Mouse (Mus musculus): Measurements from ENCODE around the gene Gm21897. TPM values are rescaled to one million over a fixed set of nuclear protein-coding genes. Genes with fewer than 3 reads are reported as not detected.
"Not testable (repeated sequence)": the region's sequence is repeated elsewhere in the genome, so short reads cannot be mapped to it uniquely, and the experiment has no call there.

Gene Gm21897
- not detected in 2 replicates for polyA plus RNA-seq (2014; fragmentation: Nextera tagmentation; extraction: Ambion mirVana)

DNA sequence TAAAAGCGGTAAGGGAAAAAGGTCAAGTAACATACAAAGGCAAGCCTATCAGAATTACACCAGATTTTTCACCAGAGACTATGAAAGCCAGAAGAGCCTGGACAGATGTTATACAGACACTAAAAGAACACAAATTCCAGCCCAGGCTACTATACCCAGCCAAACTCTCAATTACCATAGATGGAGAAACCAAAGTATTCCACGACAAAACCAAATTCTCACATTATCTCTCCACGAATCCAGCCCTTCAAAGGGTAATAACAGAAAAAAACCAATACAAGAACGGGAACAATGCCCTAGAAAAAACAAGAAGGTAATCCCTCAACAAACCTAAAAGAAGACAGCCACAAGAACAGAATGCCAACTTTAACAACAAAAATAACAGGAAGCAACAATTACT is at the start of gene Gm21897:
Gm21897 (plus strand) TSS at position 301 of the 400 bp plus-strand sequence.
- not testable (repeated sequence) for H3K4me2 ChIP-seq; H3K9ac ChIP-seq (ENCODE audit: low read depth, low read length); H3K36me3 ChIP-seq (ENCODE audit: control insufficient read depth, insufficient read depth, low read length); H3K27me3 ChIP-seq (replicated peaks; ENCODE audit: control insufficient read depth, insufficient read depth, low read length); H3K4me3 ChIP-seq (ENCODE audit: low read depth, low read length); H3K9me3 ChIP-seq (ENCODE audit: control insufficient read depth, low read length); DNase-seq (ENCODE audit: low spot score); H3K4me1 ChIP-seq (replicated peaks; ENCODE audit: control insufficient read depth, insufficient read depth, low read length); ATAC-seq (replicated peaks; ENCODE audit: low FRiP score); H3K27ac ChIP-seq (ENCODE audit: low read depth, low read length)
- no CpG with 5 or more reads among the region's 4 CpGs for WGBS

DNA sequence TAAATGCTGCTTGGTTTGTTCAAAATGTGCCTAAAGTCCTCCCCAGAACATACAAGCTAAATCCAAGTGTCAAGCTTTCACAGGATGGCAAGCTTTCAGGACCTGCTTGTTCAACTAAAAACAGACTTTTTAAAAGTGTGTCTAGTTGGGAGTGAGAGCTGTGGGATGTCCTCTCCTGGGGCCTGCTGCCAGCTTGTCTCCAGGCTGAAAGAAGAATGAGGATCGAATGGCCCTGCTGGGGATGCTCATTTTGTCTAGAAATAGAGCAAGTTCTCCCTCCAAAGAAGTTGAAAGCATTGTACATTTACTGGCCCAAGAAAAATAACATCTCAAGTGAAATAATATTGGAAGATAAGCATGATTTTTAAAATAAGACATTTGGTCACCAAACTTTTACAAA is 45.0 kb upstream of the Gm21897 start:
- 67% methylated on average over 1 of the region's 1 CpGs for WGBS
- Histone ChIP-seq H3K4me1 (replicated peaks; ENCODE audit: control insufficient read depth, insufficient read depth, low read length) (no peaks in the 10 kb centered on the region), H3K27me3 (replicated peaks; ENCODE audit: control insufficient read depth, insufficient read depth, low read length) (no peaks in the 10 kb centered on the region), H3K4me2 (no peak overlapping the region), H3K27ac (ENCODE audit: low read depth, low read length) (no peak overlapping the region), H3K9me3 (ENCODE audit: control insufficient read depth, low read length) (no peaks in the 10 kb centered on the region), H3K4me3 (ENCODE audit: low read depth, low read length) (no peak overlapping the region), H3K9ac (ENCODE audit: low read depth, low read length) (no peak overlapping the region), H3K36me3 (ENCODE audit: control insufficient read depth, insufficient read depth, low read length) (no peaks in the 10 kb centered on the region)
- DNase-seq (ENCODE audit: low spot score) (no peak), ATAC-seq (replicated peaks; ENCODE audit: low FRiP score) (no peak)

DNA sequence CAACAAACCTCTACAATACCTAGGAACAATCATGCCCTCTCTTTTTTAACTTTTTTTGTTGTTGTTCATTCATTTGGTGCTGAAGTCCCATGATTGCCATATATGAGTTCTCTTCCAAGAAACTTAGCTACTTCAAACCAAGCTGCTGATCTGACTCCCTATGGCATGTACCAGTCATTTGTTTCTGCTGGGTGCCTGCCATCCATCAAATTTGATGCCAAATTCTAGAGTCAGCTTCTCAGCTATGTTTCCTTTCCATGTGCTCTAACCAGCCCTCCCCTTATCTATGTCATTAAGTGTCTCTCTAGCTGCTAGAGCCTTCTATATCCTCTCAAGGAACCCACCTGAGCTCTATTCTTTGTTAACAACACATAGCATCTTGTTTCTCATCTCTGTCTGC is 39.8 kb upstream of the Gm21897 start:
- Histone ChIP-seq H3K9ac (ENCODE audit: low read depth, low read length) (no peak overlapping the region), H3K27me3 (replicated peaks; ENCODE audit: control insufficient read depth, insufficient read depth, low read length) (no peaks in the 10 kb centered on the region), H3K9me3 (ENCODE audit: control insufficient read depth, low read length) (no peaks in the 10 kb centered on the region), H3K4me3 (ENCODE audit: low read depth, low read length) (no peak overlapping the region), H3K27ac (ENCODE audit: low read depth, low read length) (no peak overlapping the region), H3K4me2 (no peak overlapping the region), H3K36me3 (ENCODE audit: control insufficient read depth, insufficient read depth, low read length) (no peaks in the 10 kb centered on the region), H3K4me1 (replicated peaks; ENCODE audit: control insufficient read depth, insufficient read depth, low read length) (no peaks in the 10 kb centered on the region)
- no peak for DNase-seq (ENCODE audit: low spot score)
- no peak for ATAC-seq (replicated peaks; ENCODE audit: low FRiP score)

GRCm38 (mm10) chr16:15293041-15293440 is 24.2 kb upstream of the Gm21897 start:
- Histone ChIP-seq H3K4me1 (replicated peaks; ENCODE audit: control insufficient read depth, insufficient read depth, low read length) (no peaks in the 10 kb centered on the region), H3K27me3 (replicated peaks; ENCODE audit: control insufficient read depth, insufficient read depth, low read length) (no peaks in the 10 kb centered on the region), H3K4me3 (ENCODE audit: low read depth, low read length) (no peak overlapping the region), H3K36me3 (ENCODE audit: control insufficient read depth, insufficient read depth, low read length) (no peaks in the 10 kb centered on the region), H3K9ac (ENCODE audit: low read depth, low read length) (no peak overlapping the region), H3K9me3 (ENCODE audit: control insufficient read depth, low read length) (no peaks in the 10 kb centered on the region), H3K27ac (ENCODE audit: low read depth, low read length) (no peak overlapping the region), H3K4me2 (no peak overlapping the region)
- 64% methylated on average over 3 of the region's 3 CpGs for WGBS
- no peak for DNase-seq (ENCODE audit: low spot score)
- ATAC-seq (replicated peaks; ENCODE audit: low FRiP score) = no peak

DNA sequence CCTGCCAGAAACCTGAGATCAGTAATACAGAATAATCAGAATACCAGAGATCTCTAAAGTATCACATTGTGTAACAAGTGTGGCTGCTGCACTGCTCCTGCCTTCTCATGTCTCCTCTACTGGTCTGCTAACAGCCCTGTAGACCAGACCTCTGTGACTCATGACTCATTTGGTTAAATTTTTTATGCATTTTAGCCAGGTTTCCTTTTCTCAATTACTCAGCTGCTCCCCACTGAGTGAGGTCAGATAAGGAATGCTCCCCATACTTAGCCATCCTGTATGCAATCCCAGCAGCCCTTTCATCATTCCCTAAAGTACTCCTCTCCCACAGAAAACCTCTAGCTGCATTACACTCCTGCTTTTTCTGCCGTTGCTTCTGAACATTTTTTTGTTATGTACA is 23.0 kb upstream of the Gm21897 start:
- DNase-seq (ENCODE audit: low spot score) (no peak), ATAC-seq (replicated peaks; ENCODE audit: low FRiP score) (no peak)
- Histone ChIP-seq H3K27me3 (replicated peaks; ENCODE audit: control insufficient read depth, insufficient read depth, low read length) (no peaks in the 10 kb centered on the region), H3K9ac (ENCODE audit: low read depth, low read length) (no peak overlapping the region), H3K9me3 (ENCODE audit: control insufficient read depth, low read length) (no peaks in the 10 kb centered on the region), H3K36me3 (ENCODE audit: control insufficient read depth, insufficient read depth, low read length) (no peaks in the 10 kb centered on the region), H3K4me3 (ENCODE audit: low read depth, low read length) (no peak overlapping the region), H3K27ac (ENCODE audit: low read depth, low read length) (no peak overlapping the region), H3K4me2 (no peak overlapping the region), H3K4me1 (replicated peaks; ENCODE audit: control insufficient read depth, insufficient read depth, low read length) (no peaks in the 10 kb centered on the region)
- 53% methylated on average over 1 of the region's 1 CpGs for WGBS

DNA sequence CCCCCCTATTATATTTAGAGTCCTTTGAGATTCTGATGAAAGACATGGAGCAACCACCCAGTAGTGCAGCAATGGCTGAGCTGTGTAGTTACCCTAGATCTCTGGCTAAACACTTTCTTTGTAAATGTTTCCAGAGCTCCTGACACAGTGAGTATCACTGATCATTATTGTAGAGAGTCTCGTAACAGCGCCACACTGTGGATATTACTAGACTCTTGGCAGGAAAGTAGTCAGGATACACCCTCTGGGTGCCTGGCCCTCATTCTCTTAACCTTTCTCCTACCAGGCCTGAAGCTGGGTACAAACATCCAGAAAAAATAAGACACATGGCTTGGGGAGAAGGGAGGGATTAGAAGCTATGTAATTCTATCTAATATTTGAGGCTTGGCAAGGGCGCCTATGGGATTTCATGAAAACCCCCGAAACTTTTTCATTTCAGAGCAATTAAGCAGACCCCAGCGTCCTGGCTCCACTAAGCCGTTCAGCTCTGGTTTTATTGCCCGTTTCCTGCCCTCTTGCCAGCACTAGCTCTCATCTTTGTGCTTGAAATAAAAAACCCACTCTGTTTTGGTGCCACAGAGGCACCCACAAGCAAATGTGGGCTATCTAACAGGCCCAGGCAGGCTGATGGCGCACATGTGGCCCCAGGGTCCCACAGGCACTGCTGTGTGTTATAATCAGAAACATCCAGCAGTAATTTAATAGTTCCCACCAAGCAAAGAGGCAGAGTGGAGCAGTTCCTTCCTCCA is 22.2 kb upstream of the Gm21897 start:
- Histone ChIP-seq H3K36me3 (ENCODE audit: control insufficient read depth, insufficient read depth, low read length) (no peaks in the 10 kb centered on the region), H3K27ac (ENCODE audit: low read depth, low read length) (no peak overlapping the region), H3K4me2 (no peak overlapping the region), H3K27me3 (replicated peaks; ENCODE audit: control insufficient read depth, insufficient read depth, low read length) (no peaks in the 10 kb centered on the region), H3K9me3 (ENCODE audit: control insufficient read depth, low read length) (no peaks in the 10 kb centered on the region), H3K9ac (ENCODE audit: low read depth, low read length) (no peak overlapping the region), H3K4me3 (ENCODE audit: low read depth, low read length) (no peak overlapping the region), H3K4me1 (replicated peaks; ENCODE audit: control insufficient read depth, insufficient read depth, low read length) (no peaks in the 10 kb centered on the region)
- DNase-seq (ENCODE audit: low spot score) (no peak), ATAC-seq (replicated peaks; ENCODE audit: low FRiP score) (no peak)
- 61% methylated on average over 8 of the region's 8 CpGs for WGBS

DNA sequence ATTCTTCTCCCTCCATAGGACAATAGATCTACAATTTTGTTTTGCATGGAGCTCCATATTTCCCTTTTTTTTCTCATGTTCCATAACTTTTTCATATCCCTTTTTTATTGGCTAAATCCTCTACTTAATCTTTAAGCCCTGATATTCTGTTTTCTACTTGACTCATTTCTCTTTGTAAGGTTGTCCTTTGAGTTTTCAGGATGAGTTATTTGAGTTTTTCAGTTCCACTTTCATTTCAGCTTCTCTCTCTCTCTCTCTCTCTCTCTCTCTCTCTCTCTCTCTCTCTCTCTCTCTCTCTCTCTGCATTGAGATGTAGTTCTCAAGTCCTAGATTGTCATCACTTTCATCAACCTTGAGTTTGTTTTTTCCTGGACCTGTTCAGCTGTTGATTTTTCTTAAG is 17.3 kb downstream of the Gm21897 start:
- H3K27ac ChIP-seq (ENCODE audit: low read depth, low read length) = no peak overlapping the region
- DNase-seq (ENCODE audit: low spot score) = no peak

DNA sequence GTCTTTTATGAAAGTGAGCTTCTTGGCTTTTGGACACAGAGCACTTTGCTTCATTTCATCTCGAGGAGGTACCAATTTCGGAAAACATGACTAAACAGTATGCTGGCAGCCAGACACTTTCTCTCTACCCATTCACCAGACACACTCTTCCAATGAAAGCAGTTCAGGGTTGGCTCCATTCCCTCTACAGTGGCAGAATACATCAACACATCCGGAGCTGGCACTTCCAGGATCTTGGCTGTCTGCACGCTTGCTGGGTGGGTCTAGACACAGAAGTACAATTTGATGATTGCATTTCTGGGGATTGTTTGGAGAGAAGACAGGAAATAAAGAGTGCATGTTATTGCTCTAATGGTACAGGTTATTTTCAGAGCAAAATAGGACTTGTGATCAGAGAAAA is 21.8 kb downstream of the Gm21897 start:
- H3K9ac ChIP-seq (ENCODE audit: low read depth, low read length) = no peak overlapping the region
- DNase-seq (ENCODE audit: low spot score) = no peak
- ATAC-seq (replicated peaks; ENCODE audit: low FRiP score) = no peak
- no peaks in the 10 kb centered on the region for H3K4me1 ChIP-seq (replicated peaks; ENCODE audit: control insufficient read depth, insufficient read depth, low read length)
- no peaks in the 10 kb centered on the region for H3K36me3 ChIP-seq (ENCODE audit: control insufficient read depth, insufficient read depth, low read length)
- no peak overlapping the region for H3K27ac ChIP-seq (ENCODE audit: low read depth, low read length)
- no peak overlapping the region for H3K4me2 ChIP-seq
- no peaks in the 10 kb centered on the region for H3K9me3 ChIP-seq (ENCODE audit: control insufficient read depth, low read length)
- WGBS = 88% methylated on average over 4 of the region's 4 CpGs
- H3K27me3 ChIP-seq (replicated peaks; ENCODE audit: control insufficient read depth, insufficient read depth, low read length) = no peaks in the 10 kb centered on the region
- no peak overlapping the region for H3K4me3 ChIP-seq (ENCODE audit: low read depth, low read length)

More for the DNA sequence above, 17.3 kb downstream of the Gm21897 start:
- no peak for ATAC-seq (replicated peaks; ENCODE audit: low FRiP score)
- H3K4me1 ChIP-seq (replicated peaks; ENCODE audit: control insufficient read depth, insufficient read depth, low read length) = no peaks in the 10 kb centered on the region
- H3K9me3 ChIP-seq (ENCODE audit: control insufficient read depth, low read length) = no peaks in the 10 kb centered on the region
- H3K4me3 ChIP-seq (ENCODE audit: low read depth, low read length) = no peak overlapping the region
- H3K36me3 ChIP-seq (ENCODE audit: control insufficient read depth, insufficient read depth, low read length) = no peaks in the 10 kb centered on the region
- H3K27me3 ChIP-seq (replicated peaks; ENCODE audit: control insufficient read depth, insufficient read depth, low read length) = no peaks in the 10 kb centered on the region
- H3K4me2 ChIP-seq = no peak overlapping the region
- no peak overlapping the region for H3K9ac ChIP-seq (ENCODE audit: low read depth, low read length)

DNA sequence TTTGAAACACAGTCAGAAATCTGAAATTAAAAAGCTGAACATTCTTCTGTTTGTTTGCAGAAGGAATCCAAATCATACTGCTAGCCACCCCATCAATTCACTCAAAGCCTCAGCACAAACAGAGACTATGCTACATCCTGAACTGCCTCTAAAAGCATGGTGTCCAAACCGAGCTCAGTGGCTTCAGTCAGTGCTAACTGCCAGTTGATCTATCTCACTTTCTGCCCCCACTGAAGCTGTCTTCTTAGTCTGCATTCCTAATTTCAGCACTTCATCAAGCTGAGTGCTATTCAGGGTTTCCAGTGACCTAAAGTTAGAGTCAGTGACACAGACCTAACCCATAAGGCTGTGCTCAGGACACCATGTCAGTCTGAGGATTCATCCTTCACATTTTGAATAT is 28.8 kb downstream of the Gm21897 start:
- 64% methylated on average over 1 of the region's 1 CpGs for WGBS
- no peak overlapping the region for H3K4me3 ChIP-seq (ENCODE audit: low read depth, low read length)
- no peaks in the 10 kb centered on the region for H3K9me3 ChIP-seq (ENCODE audit: control insufficient read depth, low read length)
- no peak overlapping the region for H3K4me2 ChIP-seq
- no peaks in the 10 kb centered on the region for H3K36me3 ChIP-seq (ENCODE audit: control insufficient read depth, insufficient read depth, low read length)
- no peaks in the 10 kb centered on the region for H3K27me3 ChIP-seq (replicated peaks; ENCODE audit: control insufficient read depth, insufficient read depth, low read length)
- DNase-seq (ENCODE audit: low spot score) = no peak
- no peak for ATAC-seq (replicated peaks; ENCODE audit: low FRiP score)
- H3K9ac ChIP-seq (ENCODE audit: low read depth, low read length) = no peak overlapping the region
- H3K27ac ChIP-seq (ENCODE audit: low read depth, low read length) = no peak overlapping the region
- H3K4me1 ChIP-seq (replicated peaks; ENCODE audit: control insufficient read depth, insufficient read depth, low read length) = no peaks in the 10 kb centered on the region
